Mouse (Mus musculus) ES-Bruce4 (cell line): ENCODE measurements around the gene Otud7a.

ENCODE experiments used
- CTCF ChIP-seq: IDR thresholded peaks from one replicate; pipeline ENCODE4 v1.8.1; 2011; ENCODE audit warnings: low read depth, low read length
- POLR2A ChIP-seq: IDR thresholded peaks from one replicate; pipeline ENCODE4 v1.8.1; 2011; ENCODE audit warnings: low read length; ENCODE audit not compliant: insufficient read depth

GRCm38 (mm10) chr7:63647136-63647535, 202.6 kb downstream of the Otud7a start:
- TF ChIP-seq CTCF, result no peak
- no peak for TF ChIP-seq POLR2A
